Mouse (Mus musculus) macrophage (primary cell): ENCODE data around the gene Gnl3l. TPM values are rescaled to one million over a fixed set of nuclear protein-coding genes. Genes with fewer than 3 reads are reported as not detected.
A peak's percentile ranks its signal among the peaks of the same experiment; 100 is the strongest.

Source experiments
- H3K27ac ChIP-seq: fragments of 350-480 bp; formaldehyde crosslinking; 2 replicates; pipeline ENCODE4 v1.9.0; 2021
- H3K36me3 ChIP-seq: fragments of 350-480 bp; formaldehyde crosslinking; 2 replicates; pipeline ENCODE4 v1.9.0; 2021; ENCODE audit errors: inconsistent target
- H3K4me3 ChIP-seq: fragments of 350-480 bp; formaldehyde crosslinking; 2 replicates; pipeline ENCODE4 v1.9.0; 2021; ENCODE audit errors: inconsistent target
- H3K79me2 ChIP-seq: fragments of 350-480 bp; formaldehyde crosslinking; 2 replicates; pipeline ENCODE4 v1.9.0; 2021; ENCODE audit errors: inconsistent target
- WGBS: methylation state at CpG from one replicate; pipeline ENCODE4 v1.1.7; 2026; ENCODE audit warnings: inconsistent platforms; ENCODE audit not compliant: missing documents; 5-methylcytosine and 5-hydroxymethylcytosine counted together
- polyA plus RNA-seq: library from polyadenylated mRNA; stranded (reverse); fragments of 250-400 nt; gene quantifications from 3 replicates; pipeline ENCODE4 v1.2.4, GENCODE M21; 2018; ENCODE audit warnings: inconsistent platforms
- total RNA-seq, 78 experiments: library from RNA; depleted of rRNA; stranded (reverse); fragments of 250-400 nt; gene quantifications; 1 replicate in 9 of 78; 2 replicates in 24 of 78; 3 replicates in 43 of 78; 4 replicates in 2 of 78; pipeline ENCODE4 v1.2.4; 2018; ENCODE audit warnings: inconsistent platforms in 56 of 78

The Gnl3l gene
- total RNA-seq (2018; cell fraction: chromatin; rRNA removed), result 10 to 100 TPM in 17 of 26 experiments, 1 to 10 TPM in 9; 3.2 to 24.0 (median 13.7) TPM
- 10 to 100 TPM in 21 of 26 experiments, 1 to 10 TPM in 5; 7.7 to 14.6 (median 11.6) TPM for total RNA-seq (2018; cell fraction: cytosol; rRNA removed)
- total RNA-seq (2018; cell fraction: nucleus; rRNA removed), result 10 to 100 TPM in 12 of 26 experiments, 1 to 10 TPM in 14; 4.3 to 13.8 (median 8.9) TPM
- 7.5 to 12.8 TPM (median 8.6 TPM) in 3 replicates for polyA plus RNA-seq

DNA sequence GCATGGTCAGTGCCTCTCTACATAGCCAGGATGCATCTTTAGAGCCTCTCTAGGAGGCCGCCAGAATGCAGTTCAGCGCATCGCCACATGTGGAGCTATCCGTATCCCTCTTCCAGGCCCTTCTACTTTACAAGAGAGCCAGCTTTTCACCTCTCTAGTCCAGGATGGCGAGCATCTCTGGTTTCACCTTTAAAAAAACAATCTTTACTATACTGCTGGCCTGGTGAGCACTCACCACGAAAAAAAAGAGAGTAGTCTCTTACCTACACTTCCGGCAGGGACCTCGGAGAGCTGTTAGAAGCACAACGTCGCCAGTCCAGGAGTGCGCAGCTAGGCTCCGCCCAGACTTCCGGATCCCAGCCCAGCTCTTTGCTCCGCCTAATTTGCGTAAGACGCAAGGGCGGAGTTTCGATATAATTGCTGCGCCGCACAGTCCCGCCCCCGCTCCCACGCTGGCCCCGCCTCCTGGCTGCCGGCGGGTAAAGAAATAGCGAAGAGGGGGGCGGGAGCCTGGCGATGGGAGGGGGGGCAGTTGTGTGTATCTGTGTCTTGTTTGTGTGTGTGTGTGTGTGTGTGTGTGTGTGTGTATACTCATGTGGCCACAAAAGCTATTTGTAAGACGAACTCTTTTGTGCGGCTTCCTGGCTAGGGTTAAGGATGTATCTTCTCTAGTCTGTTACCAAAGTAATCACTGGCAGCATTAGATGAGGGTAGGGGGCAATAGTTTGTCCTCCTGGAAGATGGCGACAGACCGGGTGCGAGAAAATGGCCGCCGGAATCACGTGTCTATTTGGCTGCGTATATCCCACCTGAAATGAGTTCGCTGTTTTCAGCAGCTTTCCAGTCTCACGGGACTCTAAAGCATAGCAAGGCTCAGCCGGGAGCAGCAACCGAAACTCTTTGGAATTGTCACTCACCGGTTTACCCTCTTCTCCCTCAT lies at the start of gene Gnl3l:
TSS of gene Gnl3l (minus strand) at position 385 of the 940 bp plus-strand sequence.
- Histone ChIP-seq H3K79me2 (no peaks in the 10 kb centered on the region; the same call in 1 of the 2 replicates), H3K36me3 (no peaks in the 10 kb centered on the region), H3K27ac (no peak within 1 kb of the TSS), H3K4me3 (peak within 1 kb of the TSS; percentile 45)
- 18% methylated on average over 42 of the region's 43 CpGs for WGBS

DNA sequence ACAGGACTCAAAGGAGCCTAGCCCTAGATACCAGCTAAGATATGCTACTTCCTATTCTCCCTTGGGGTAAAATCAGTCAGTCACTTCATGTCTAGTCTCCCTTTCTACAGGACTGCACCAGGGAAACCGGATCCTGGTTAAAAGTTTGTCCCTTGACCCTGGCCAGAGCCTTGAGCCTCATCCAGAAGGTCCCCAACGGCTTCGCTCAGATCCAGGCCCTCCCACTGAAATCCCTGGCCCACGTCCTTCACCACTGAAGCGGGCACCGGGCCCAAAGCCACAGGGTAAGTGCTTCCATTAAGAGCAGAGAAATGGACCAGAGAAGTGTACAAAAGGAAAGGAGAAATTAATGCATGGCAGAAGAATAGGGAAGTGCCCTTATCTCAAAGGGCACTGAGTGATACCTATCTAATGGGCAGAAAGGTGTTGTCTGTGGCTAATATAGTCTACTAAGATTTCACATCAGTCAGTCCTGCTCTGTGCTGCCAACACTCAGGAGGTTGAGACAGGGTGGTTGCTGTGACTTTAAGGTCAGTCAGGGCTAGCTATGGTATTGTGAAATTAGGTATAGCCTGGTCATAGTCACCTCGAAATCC lies 49.0 kb upstream of the Gnl3l start:
- WGBS, result 83% methylated on average over 7 of the region's 7 CpGs
- no peak overlapping the region for H3K4me3 ChIP-seq
- H3K36me3 ChIP-seq, result no peaks in the 10 kb centered on the region
- H3K79me2 ChIP-seq, result no peaks in the 10 kb centered on the region
- H3K27ac ChIP-seq, result no peak overlapping the region

DNA sequence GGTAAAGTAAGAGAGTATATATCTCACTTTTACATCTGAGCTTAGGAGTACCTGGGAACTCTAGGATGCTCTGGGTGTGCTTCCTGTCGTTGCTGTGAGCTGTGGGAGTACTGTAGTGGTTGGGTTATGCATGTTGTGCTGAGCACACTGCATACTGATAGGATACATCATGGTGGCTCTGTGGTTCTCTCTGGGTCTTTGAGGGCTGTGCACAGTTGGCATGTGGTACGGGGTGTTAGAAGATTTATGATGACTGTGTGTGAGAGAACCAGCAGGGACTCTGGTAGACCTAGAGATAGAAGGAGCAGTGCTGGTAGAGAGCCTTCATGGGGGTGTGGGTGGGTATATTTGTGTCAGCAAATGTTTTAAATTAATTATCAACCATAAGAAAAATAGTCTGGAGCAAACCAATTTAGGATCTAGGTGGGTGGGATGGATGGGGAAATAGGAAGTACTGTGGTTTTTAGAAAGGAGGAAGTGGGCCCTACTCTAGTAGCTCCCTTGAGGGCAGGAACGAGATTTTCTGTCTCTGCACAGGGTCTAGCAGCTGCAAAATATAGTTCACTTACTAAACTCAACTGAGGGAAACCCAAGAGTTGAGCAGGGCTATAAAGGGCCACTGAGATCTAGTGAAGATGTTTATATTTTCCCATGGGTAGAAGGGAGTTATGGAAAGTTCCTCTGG lies 44.6 kb upstream of the Gnl3l start:
- 33% methylated on average over 3 of the region's 3 CpGs for WGBS
- no peak overlapping the region for H3K27ac ChIP-seq
- H3K4me3 ChIP-seq, result no peak overlapping the region
- no peaks in the 10 kb centered on the region for H3K79me2 ChIP-seq
- H3K36me3 ChIP-seq, result no peaks in the 10 kb centered on the region

DNA sequence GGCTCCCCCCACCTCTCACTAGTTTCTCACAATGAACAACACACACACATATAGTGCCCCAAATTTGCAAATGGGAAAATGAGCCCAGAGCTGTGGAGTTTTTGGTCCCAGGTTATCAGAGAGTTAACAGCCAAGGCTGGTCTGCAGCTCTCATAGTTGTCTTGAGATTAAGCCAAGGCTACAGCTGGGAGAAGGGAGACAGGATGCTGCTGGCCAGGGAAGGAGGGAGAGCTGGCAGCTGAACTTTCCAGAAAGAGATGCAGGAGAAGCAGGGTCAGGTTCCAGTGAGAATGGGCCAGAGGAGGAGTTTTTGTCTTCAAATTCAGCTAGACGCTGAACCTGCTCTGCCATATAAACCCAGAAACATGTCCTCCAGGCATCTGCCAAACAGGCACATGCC lies 42.2 kb upstream of the Gnl3l start:
- Histone ChIP-seq H3K79me2 (no peaks in the 10 kb centered on the region), H3K4me3 (no peak overlapping the region), H3K36me3 (no peaks in the 10 kb centered on the region), H3K27ac (no peak overlapping the region)
- WGBS, result 90% methylated on average over 1 of the region's 1 CpGs

DNA sequence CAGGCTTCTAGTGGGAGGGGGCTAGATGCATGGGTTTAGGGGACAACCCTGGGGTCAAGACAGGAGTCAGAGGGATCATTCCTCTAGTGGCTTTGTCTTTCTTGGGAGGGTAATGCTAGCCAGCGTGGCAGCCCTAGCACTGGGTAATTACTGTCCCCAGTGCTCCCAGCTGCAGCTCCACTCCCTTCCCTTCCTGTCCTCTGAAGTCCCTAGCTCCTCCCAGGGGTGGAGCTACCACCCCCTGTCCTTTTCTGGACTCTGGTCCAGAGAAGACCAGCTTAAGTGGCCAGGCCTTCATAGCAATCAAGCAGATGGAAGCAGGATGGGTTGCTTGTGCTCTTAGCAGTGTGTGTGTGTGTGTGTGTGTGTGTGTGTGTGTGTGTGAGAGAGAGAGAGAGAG lies 38.4 kb upstream of the Gnl3l start:
- H3K27ac ChIP-seq, result no peak overlapping the region
- H3K36me3 ChIP-seq, result no peaks in the 10 kb centered on the region
- H3K79me2 ChIP-seq, result no peaks in the 10 kb centered on the region
- WGBS, result 58% methylated on average over 1 of the region's 1 CpGs
- H3K4me3 ChIP-seq, result no peak overlapping the region

DNA sequence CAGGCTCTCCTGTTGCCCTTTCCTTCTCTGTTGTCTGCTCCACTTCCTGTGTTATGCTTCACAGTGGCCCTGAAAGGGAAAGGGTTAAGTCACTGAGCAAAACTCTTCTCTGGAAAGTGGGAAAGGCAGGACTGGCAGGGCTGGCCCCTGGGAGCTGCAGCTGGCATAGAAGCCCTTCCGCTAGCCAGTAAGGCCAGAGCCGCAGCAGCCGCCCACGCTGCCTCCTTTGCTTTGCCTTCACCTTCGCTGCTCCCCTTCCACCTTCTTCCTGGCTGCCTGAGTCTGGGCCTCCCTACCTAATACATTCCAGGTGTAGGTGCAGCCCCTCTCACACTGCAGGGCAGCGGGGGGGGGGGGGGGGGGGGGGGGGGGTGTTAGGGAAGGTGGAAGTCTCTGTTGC lies 37.4 kb upstream of the Gnl3l start:
- WGBS, result 95% methylated on average over 4 of the region's 6 CpGs
- Histone ChIP-seq H3K36me3 (no peaks in the 10 kb centered on the region), H3K4me3 (no peak overlapping the region), H3K27ac (no peak overlapping the region), H3K79me2 (no peaks in the 10 kb centered on the region)

DNA sequence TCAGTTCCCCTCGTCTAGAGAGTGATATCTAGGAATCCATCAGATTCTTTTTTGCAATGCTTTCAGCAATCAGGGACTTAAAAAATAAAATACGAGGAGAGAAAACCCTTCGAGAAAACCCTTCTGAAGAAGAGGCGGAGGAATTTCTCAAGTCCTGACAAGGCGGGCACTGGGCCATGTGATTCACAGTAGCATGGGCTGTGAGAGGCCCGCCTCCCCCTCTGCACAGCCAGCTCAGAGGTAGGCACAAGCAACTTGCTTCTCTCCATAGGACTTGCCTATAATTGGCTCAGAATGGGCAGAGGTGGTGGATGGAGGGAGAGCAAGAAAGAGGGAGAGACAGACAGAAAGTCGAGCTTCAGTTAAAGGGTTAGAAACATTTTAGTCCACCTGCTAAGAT lies 33.2 kb upstream of the Gnl3l start:
- no peak overlapping the region for H3K4me3 ChIP-seq
- no peak overlapping the region for H3K27ac ChIP-seq
- no peaks in the 10 kb centered on the region for H3K36me3 ChIP-seq
- 94% methylated on average over 5 of the region's 7 CpGs for WGBS
- no peaks in the 10 kb centered on the region for H3K79me2 ChIP-seq

DNA sequence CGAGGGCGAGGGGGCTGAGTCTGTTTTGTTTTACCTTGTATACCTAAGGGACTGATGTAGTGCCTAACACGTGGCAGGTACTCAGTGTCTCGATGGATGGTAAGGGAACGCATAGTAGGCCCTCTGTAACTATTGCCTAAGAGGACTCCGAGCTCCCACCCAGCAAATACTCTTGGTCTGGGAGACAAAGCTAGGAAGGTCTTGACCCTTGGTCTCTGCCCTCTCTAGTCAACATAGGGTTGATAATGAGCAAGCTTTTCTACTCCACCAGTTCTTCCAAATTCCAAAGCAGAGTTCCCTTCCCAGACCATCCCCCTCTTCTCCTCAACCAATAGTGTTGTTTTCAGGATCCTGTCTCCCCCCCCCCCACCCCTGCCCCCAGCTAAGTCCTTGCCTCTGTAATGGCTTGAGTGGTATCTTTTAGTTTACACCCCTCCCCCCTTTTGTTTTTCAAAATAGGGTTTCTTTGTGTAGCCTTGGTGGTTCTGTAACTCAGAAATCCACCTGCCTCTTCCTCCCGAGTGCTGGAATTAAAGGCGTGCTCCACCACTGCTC lies 32.6 kb upstream of the Gnl3l start:
- WGBS, result 81% methylated on average over 8 of the region's 8 CpGs
- H3K36me3 ChIP-seq, result no peaks in the 10 kb centered on the region
- H3K27ac ChIP-seq, result no peak overlapping the region
- H3K4me3 ChIP-seq, result no peak overlapping the region
- no peaks in the 10 kb centered on the region for H3K79me2 ChIP-seq

DNA sequence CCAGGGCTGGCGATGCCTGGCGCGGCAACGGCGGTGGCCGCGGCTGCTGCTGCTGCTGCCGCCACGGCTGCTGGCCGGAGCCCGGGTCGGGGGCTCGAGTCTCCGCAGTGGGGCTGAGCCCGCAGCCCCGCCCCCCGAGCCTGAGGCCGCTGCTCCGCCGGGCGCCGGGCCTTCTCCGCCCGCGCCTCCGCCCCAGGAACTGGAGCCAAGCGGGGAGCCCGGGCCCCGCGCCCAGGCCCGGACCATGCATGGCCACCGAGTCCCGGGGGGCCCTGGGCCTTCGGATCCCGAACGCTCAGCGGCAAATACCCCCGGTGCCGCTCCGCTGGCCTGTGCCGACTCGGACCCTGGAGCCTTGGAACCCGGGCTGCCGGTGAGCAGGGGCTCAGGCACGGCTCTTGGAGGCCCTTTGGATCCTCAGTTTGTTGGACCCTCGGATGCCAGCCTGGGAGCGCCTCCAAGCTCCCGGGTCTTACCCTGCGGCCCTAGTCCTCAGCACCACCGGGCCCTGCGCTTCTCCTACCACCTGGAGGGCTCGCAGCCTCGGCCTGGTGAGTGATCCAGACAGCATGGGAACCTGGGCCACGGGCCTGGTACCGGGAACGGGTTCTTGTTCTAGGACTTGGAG lies 30.4 kb upstream of the Gnl3l start:
- Histone ChIP-seq H3K79me2 (no peaks in the 10 kb centered on the region), H3K4me3 (no peak overlapping the region), H3K36me3 (no peaks in the 10 kb centered on the region), H3K27ac (no peak overlapping the region)
- WGBS, result 32% methylated on average over 34 of the region's 56 CpGs

DNA sequence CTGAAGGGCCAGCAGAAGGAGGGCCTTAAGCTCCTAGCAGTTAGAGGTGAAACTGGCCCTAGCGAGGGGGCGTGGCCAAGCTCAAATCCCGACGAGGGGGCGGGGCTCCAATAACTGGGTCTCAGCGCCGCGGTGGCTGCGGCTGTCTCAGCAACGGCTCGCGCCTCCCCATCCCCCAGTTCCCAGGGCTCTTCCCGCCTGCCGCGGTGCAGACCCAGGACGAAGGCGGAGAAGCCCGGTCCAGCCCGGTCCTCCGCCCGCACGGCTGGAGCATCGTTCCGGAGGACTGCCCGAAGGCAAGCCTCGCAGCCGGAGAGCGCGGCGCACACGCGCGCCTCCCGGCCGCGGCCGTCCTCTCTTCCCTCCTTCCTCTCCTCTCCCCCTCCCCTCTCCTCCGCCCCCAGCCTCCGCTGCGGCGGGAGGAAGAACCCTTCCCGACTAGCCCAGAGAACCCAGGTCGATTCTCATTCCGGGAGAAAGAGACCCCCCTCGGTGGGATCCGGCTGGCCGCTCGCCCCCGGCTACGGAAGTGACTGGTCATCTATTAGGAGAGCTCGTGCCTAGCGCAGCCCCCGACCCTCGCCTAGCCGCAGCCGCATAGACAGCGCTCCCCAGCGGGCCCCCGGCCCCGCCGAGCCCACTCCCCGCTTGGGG lies 29.8 kb upstream of the Gnl3l start:
- no peaks in the 10 kb centered on the region for H3K36me3 ChIP-seq
- H3K27ac ChIP-seq, result no peak overlapping the region
- H3K79me2 ChIP-seq, result no peaks in the 10 kb centered on the region
- WGBS, result 19% methylated on average over 42 of the region's 62 CpGs
- no peak overlapping the region for H3K4me3 ChIP-seq

DNA sequence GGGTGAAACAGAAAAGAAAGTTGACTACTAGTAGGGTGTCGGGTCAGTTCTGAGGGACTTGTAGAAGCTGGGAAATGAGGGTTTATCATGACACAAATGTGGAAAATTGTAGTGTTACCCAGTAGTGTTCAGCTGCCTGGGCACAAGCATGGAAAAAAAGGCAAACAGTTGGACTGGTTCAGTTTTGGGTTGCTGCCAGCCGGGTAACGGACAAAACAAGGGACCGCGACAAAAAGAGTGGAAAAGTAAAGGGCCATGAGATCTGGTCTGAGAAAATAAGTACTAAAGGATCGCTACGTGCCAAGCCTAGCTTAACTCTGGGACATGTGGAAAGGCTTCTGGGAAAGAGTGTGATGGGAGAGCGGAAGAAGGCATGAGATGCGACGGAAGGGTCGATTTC lies 29.2 kb upstream of the Gnl3l start:
- 81% methylated on average over 8 of the region's 11 CpGs for WGBS
- no peaks in the 10 kb centered on the region for H3K36me3 ChIP-seq
- H3K27ac ChIP-seq, result no peak overlapping the region
- H3K79me2 ChIP-seq, result no peaks in the 10 kb centered on the region
- no peak overlapping the region for H3K4me3 ChIP-seq

DNA sequence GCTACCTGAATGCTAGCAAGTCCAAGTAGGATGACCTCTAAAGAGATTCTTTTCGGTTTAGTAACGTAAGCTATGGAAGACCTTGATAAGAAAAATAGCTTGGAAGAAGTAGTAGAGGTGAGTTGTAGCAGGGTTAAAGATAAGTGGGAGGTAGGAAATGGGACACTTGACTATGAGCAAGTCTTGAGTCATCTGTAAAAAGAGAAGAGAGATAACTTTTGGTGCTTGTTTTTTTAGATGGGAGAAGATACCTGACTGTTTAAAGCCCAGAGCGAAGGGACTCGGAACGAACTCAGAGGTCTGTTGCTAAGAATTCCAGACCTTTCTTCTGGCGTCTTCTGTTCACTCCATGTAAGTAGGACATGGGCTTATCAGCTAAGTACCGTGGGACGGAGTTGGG lies 28.7 kb upstream of the Gnl3l start, which contains the start of gene Fgd1:
TSS of gene Fgd1 (plus strand) at position 301 of the 400 bp plus-strand sequence.
- Histone ChIP-seq H3K79me2 (no peaks in the 10 kb centered on the region), H3K4me3 (no peak within 1 kb of the TSS), H3K36me3 (no peaks in the 10 kb centered on the region), H3K27ac (no peak within 1 kb of the TSS)
- 93% methylated on average over 8 of the region's 8 CpGs for WGBS

DNA sequence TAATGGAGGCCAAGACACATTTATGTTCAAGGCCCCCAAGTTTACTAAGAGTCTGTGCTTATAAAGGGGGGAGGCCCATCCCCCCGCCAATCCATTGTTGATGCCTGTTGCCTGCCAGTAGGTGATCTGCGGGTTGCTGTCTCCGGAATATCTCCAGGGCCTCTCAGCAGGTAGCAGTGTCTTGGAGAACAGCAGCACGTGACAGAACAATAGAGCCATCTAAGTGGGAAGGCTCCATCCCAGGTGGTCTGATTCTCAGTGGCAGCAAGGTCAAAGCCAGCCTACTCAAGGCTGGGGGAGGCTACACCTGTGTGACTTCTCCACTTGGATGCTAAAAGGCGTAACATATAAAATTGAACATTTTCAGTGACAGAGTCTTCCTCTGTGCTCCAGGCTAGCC lies 24.1 kb upstream of the Gnl3l start:
- Histone ChIP-seq H3K36me3 (no peaks in the 10 kb centered on the region), H3K4me3 (no peak overlapping the region), H3K27ac (no peak overlapping the region), H3K79me2 (no peaks in the 10 kb centered on the region)
- 83% methylated on average over 5 of the region's 5 CpGs for WGBS
